ENCODE assay signal across 8 mouse cellular contexts in the genomic region with DNA sequence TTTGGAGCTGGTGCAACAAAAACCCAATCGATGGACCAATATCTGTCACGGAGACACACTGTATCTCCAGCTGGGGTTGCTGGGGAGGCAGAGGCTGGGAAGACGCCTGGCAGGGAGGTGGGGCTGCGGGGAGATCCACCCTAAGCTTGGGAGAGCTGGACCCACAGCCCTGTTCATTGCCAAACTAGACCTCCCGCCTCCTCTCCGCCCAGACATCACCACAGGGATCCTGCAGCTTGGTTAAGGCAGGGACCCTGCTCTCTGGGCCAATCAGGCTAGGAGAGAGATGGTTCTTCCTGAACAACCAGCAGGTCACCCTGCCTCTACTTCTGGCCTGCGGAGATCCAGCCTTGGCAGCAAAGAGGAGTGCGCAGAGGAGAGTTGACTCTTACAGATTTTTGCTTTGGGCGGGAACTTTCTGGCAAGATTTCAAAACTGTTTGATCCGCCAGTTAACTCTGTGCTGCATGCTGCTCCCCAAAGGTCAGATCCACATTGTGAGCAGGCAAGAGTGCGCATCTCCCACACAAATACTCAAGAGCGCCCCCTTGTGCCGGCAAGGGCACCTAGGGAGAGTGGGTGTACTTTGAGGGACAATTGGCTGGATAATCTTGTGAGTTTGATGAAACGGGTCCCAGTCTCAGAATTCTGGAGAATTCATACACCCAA.
DNase-seq lines count a peak whose midpoint lies in the region; ATAC-seq and TF ChIP-seq lines count a peak whose summit lies in the region.

No protein-coding gene starts in this region.

- peaks cover 4% of the 10 kb centered on the region; the same call in 1 of the 2 replicates for H3K4me1 ChIP-seq in bone marrow, adult 2 months (ENCODE audit: control insufficient read depth, insufficient read depth, low read length)
- 0 out of 2 replicates have a peak, but pooled peaks cover 4% of the 10 kb centered on the region for H3K4me1 ChIP-seq in heart, embryonic 10.5 days
- no peaks in the 10 kb centered on the region for H3K4me1 ChIP-seq in liver, embryonic 15.5 days (replicated peaks)
- peaks cover 5% of the 10 kb centered on the region for H3K4me1 ChIP-seq in testis, adult 2 months (ENCODE audit: control insufficient read depth, insufficient read depth, low read length)

- DNase-seq in cerebellum, adult 9-10 months = peak; percentile 7
- no peak for DNase-seq in cerebellum, adult 11-12 months
- peak; percentile 52 for DNase-seq in A20 (ENCODE audit: low read depth, low spot score)
- no peak for DNase-seq in heart, embryonic 10.5 days (ENCODE audit: low spot score)
- DNase-seq in right cerebral cortex, adult 18-20 months = no peak

- no peak overlapping the region for H3K9ac ChIP-seq in liver, embryonic 15.5 days

- peaks cover 25% of the 10 kb centered on the region for H3K27me3 ChIP-seq in heart, embryonic 10.5 days (ENCODE audit: insufficient read depth, poor library complexity, severe bottlenecking)
- H3K27me3 ChIP-seq in liver, embryonic 15.5 days = no peaks in the 10 kb centered on the region
- H3K27me3 ChIP-seq in testis, adult 2 months (ENCODE audit: control insufficient read depth, insufficient read depth, low read length) = no peaks in the 10 kb centered on the region

- WGBS in bone marrow, adult 2 months = 51% methylated on average over 14 of the region's 14 CpGs
- 28% methylated on average over 14 of the region's 14 CpGs for WGBS in heart, embryonic 10.5 days
- WGBS in liver, embryonic 15.5 days (ENCODE audit: insufficient replicate concordance) = 34% methylated on average over 14 of the region's 14 CpGs

- TF ChIP-seq POLR2A in bone marrow, adult 2 months (IDR thresholded peaks at IDR 0.05; ENCODE audit: borderline replicate concordance, control insufficient read depth, low read depth, low read length) = no peak
- no peak for TF ChIP-seq POLR2A in testis, adult 2 months (IDR thresholded peaks at IDR 0.05; ENCODE audit: control insufficient read depth, low read depth, low read length)

- no peaks in the 10 kb centered on the region for H3K36me3 ChIP-seq in heart, embryonic 10.5 days
- no peaks in the 10 kb centered on the region for H3K36me3 ChIP-seq in liver, embryonic 15.5 days (replicated peaks)
- no peaks in the 10 kb centered on the region for H3K36me3 ChIP-seq in testis, adult 2 months (ENCODE audit: control insufficient read depth, insufficient read depth, low read length)

- ATAC-seq in liver, embryonic 15.5 days (ENCODE audit: insufficient read depth) = no peak

- no peak overlapping the region for H3K27ac ChIP-seq in bone marrow, adult 2 months (ENCODE audit: control insufficient read depth, insufficient read depth, low read depth, low read length, poor library complexity)
- H3K27ac ChIP-seq in heart, embryonic 10.5 days = no peak overlapping the region
- no peak overlapping the region for H3K27ac ChIP-seq in liver, embryonic 15.5 days (replicated peaks)
- no peak overlapping the region for H3K27ac ChIP-seq in testis, adult 2 months (ENCODE audit: control insufficient read depth, insufficient read depth, low read depth, low read length)

- H3K4me3 ChIP-seq in bone marrow, adult 2 months (replicated peaks; ENCODE audit: control insufficient read depth, low read depth, low read length) = no peak overlapping the region
- peak overlapping the region; percentile 28 for H3K4me3 ChIP-seq in heart, embryonic 10.5 days
- no peak overlapping the region for H3K4me3 ChIP-seq in liver, embryonic 15.5 days (replicated peaks)
- H3K4me3 ChIP-seq in testis, adult 2 months (ENCODE audit: control insufficient read depth, low read depth, low read length) = no peak overlapping the region

- H3K9me3 ChIP-seq in heart, embryonic 10.5 days = no peaks in the 10 kb centered on the region
- no peaks in the 10 kb centered on the region for H3K9me3 ChIP-seq in liver, embryonic 15.5 days (replicated peaks)

- peak; percentile 52 for TF ChIP-seq CTCF in bone marrow, adult 2 months (IDR thresholded peaks at IDR 0.05; ENCODE audit: control insufficient read depth, insufficient read depth, low read length)
- peak; percentile 72 for TF ChIP-seq CTCF in testis, adult 2 months (IDR thresholded peaks at IDR 0.05; ENCODE audit: control insufficient read depth, insufficient read depth, insufficient replicate concordance, low read depth, low read length)

- peak overlapping the region; percentile 20; the same call in 1 of the 2 replicates for H3K4me2 ChIP-seq in liver, embryonic 15.5 days

Comparison
In these comparisons a context has a peak if more than half of its experiments do, and no peak if none do; other contexts are left out.
1. DNase-seq: peak in cerebellum, adult 9-10 months (single experiment) and A20 (single experiment); none in cerebellum, adult 11-12 months (single experiment), heart, embryonic 10.5 days (single experiment) and right cerebral cortex, adult 18-20 months (single experiment).